Comparison of ENCODE assay signal across 12 mouse cellular contexts in the genomic region with DNA sequence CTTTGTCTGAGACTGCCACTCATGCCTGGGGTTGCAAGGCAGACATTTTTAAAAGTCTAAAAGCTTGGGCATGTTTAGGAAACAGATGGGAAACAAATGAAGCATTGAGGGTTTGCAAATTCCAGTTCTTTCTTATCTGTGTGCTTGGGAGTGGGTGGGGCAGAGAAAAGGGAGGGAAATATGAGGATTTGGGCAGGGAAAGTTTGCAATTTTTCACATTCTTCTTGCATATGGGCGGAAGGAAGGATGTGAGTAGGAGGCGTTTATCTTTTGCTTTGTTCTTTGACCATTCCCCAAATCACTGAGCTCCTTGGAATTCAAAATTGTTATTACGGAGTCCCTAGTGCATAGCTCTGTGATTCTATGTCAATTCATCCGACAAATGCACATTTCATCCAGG.
"Had no signal": no experiment of that assay in that cellular context is flagged by ENCODE, and none has a peak within 500 bp of the region (broad histone marks: within the 10 kb centered on the region; RNA-seq: fewer than 3 reads in every experiment).

No protein-coding gene starts in this region.

- H3K4me1 ChIP-seq: limb, embryonic 15.5 days; liver, embryonic 12.5 days had no signal

- H3K36me3 ChIP-seq: kidney, embryonic 15.5 days; limb, embryonic 15.5 days; liver, embryonic 12.5 days; lung, embryonic 15.5 days had no signal

- H3K4me3 ChIP-seq: kidney, embryonic 15.5 days; limb, embryonic 15.5 days; liver, embryonic 12.5 days; lung, embryonic 15.5 days had no signal

- H3K27ac ChIP-seq: kidney, embryonic 15.5 days; limb, embryonic 15.5 days; liver, embryonic 12.5 days; lung, embryonic 15.5 days had no signal

- H3K9me3 ChIP-seq: kidney, embryonic 15.5 days; limb, embryonic 15.5 days; liver, embryonic 12.5 days; lung, embryonic 15.5 days had no signal

- DNase-seq: kidney, adult 2 months; kidney, postnatal 25 days; layer of hippocampus, adult 9-11 months; layer of hippocampus, postnatal 36 days; lung, postnatal 14 days; thymus, adult 18-20 months; thymus, postnatal 14 days had no signal

- ATAC-seq: intestine, embryonic 16.5 days; liver, embryonic 12.5 days had no signal

- H3K27me3 ChIP-seq: kidney, embryonic 15.5 days; limb, embryonic 15.5 days; liver, embryonic 12.5 days; lung, embryonic 15.5 days had no signal

- H3K4me2 ChIP-seq: kidney, embryonic 15.5 days; limb, embryonic 15.5 days; liver, embryonic 12.5 days; lung, embryonic 15.5 days had no signal

- H3K9ac ChIP-seq: kidney, embryonic 15.5 days; limb, embryonic 15.5 days; liver, embryonic 12.5 days; lung, embryonic 15.5 days had no signal
